Mouse (Mus musculus) limb, embryonic 11.5 days (tissue): ENCODE measurements around the gene Tmem108. TPM values are rescaled to one million over a fixed set of nuclear protein-coding genes. Genes with fewer than 3 reads are reported as not detected.

Experiments
- ATAC-seq: fragments of 200-750 bp; cut with Nextera tagmentation; 2 replicates; pipeline ENCODE4 v1.8.0; 2017; ENCODE audit warnings: low read depth; ENCODE audit not compliant: insufficient number of reproducible peaks, low FRiP score, low TSS enrichment
- DNase-seq: peaks from one replicate; pipeline ENCODE4 v3.0.0-alpha.2; 2015; ENCODE audit warnings: low spot score
- H3K27ac ChIP-seq: fragments of 300-500 bp; sonication (generic); replicated peaks from 2 replicates; pipeline ENCODE4 v1.5.1; 2014; ENCODE audit warnings: low read depth, mild to moderate bottlenecking, low read length
- H3K27me3 ChIP-seq: fragments of 300-500 bp; sonication (generic); 2 replicates; pipeline ENCODE4 v1.6.1; 2014; ENCODE audit warnings: mild to moderate bottlenecking, low read length, mixed read lengths; ENCODE audit not compliant: control insufficient read depth, insufficient read depth
- H3K36me3 ChIP-seq: fragments of 300-500 bp; sonication (generic); 2 replicates; pipeline ENCODE4 v1.6.1; 2014; ENCODE audit warnings: mild to moderate bottlenecking, low read length, moderate library complexity, mixed read lengths; ENCODE audit not compliant: control insufficient read depth, insufficient read depth
- H3K4me1 ChIP-seq: fragments of 300-500 bp; sonication (generic); 2 replicates; pipeline ENCODE4 v1.6.1; 2014; ENCODE audit warnings: low read length, mixed read lengths; ENCODE audit not compliant: control insufficient read depth, insufficient read depth
- H3K4me2 ChIP-seq: fragments of 300-500 bp; sonication (generic); 2 replicates; pipeline ENCODE4 v1.6.1; 2014; ENCODE audit warnings: low read depth, mild to moderate bottlenecking, moderate library complexity; ENCODE audit not compliant: severe bottlenecking
- H3K4me3 ChIP-seq: fragments of 300-500 bp; sonication (generic); 2 replicates; pipeline ENCODE4 v1.5.1; 2014; ENCODE audit warnings: low read depth, low read length
- H3K9ac ChIP-seq: fragments of 300-500 bp; sonication (generic); 2 replicates; pipeline ENCODE4 v1.6.1; 2014; ENCODE audit warnings: mild to moderate bottlenecking, low read length
- H3K9me3 ChIP-seq: fragments of 300-500 bp; sonication (generic); 2 replicates; pipeline ENCODE4 v1.6.1; 2016; ENCODE audit warnings: low read length; ENCODE audit not compliant: control insufficient read depth
- WGBS: fragments of 180-500 bp; shearing (Covaris S2); extraction: QIAGEN DNeasy Blood & Tissue Kit; methylation state at CpG from one replicate; pipeline ENCODE4 v1.1.7; 2014; 5-methylcytosine and 5-hydroxymethylcytosine counted together
- polyA plus RNA-seq: library from polyadenylated mRNA; unstranded; fragments of >200 nt; fragmentation: Nextera tagmentation; extraction: Ambion mirVana; gene quantifications from 2 replicates; pipeline ENCODE4 v1.2.1, GENCODE M21; 2014

Tmem108 gene
- polyA plus RNA-seq, 1 experiment from 2014 or later: 11.9 TPM

GRCm38 (mm10) chr9:103568983-103569382 lies 192.7 kb downstream of the Tmem108 start:
- ATAC-seq (no peak), DNase-seq (no peak)
- no peaks in the 10 kb centered on the region for H3K9me3 ChIP-seq
- H3K4me1 ChIP-seq: no peaks in the 10 kb centered on the region
- no peaks in the 10 kb centered on the region for H3K27me3 ChIP-seq
- no peaks in the 10 kb centered on the region for H3K36me3 ChIP-seq
- H3K9ac ChIP-seq: no peak overlapping the region
- 84% methylated on average over 9 of the region's 9 CpGs for WGBS
- no peak overlapping the region for H3K4me3 ChIP-seq
- no peak overlapping the region for H3K27ac ChIP-seq
- H3K4me2 ChIP-seq: no peak overlapping the region

GRCm38 (mm10) chr9:103565186-103565585 lies 196.5 kb downstream of the Tmem108 start:
- Histone ChIP-seq H3K9me3 (no peaks in the 10 kb centered on the region), H3K4me2 (no peak overlapping the region), H3K36me3 (no peaks in the 10 kb centered on the region), H3K9ac (no peak overlapping the region), H3K27me3 (no peaks in the 10 kb centered on the region), H3K4me1 (0 out of 2 replicates have a peak, but pooled peaks cover 3% of the 10 kb centered on the region), H3K4me3 (no peak overlapping the region), H3K27ac (no peak overlapping the region)
- 88% methylated on average over 9 of the region's 9 CpGs for WGBS
- DNase-seq (no peak), ATAC-seq (no peak)

- H3K4me3 ChIP-seq: no peak overlapping the region
- no peak for ATAC-seq
- no peak overlapping the region for H3K4me2 ChIP-seq
- no peaks in the 10 kb centered on the region for H3K36me3 ChIP-seq
- no peak overlapping the region for H3K27ac ChIP-seq
- 54% methylated on average over 10 of the region's 10 CpGs for WGBS
- H3K9ac ChIP-seq: no peak overlapping the region
- DNase-seq: peak; percentile 60
- 0 out of 2 replicates have a peak, but pooled peaks cover 3% of the 10 kb centered on the region for H3K4me1 ChIP-seq
- H3K9me3 ChIP-seq: no peaks in the 10 kb centered on the region
- H3K27me3 ChIP-seq: no peaks in the 10 kb centered on the region
These were observed 197.6 kb downstream of the Tmem108 start for GRCm38 (mm10) chr9:103563864-103564610.

GRCm38 (mm10) chr9:103562063-103562462 lies 199.6 kb downstream of the Tmem108 start:
- DNase-seq: no peak
- no peak overlapping the region for H3K4me2 ChIP-seq
- H3K27ac ChIP-seq: no peak overlapping the region
- no peaks in the 10 kb centered on the region for H3K9me3 ChIP-seq
- ATAC-seq: no peak
- no peak overlapping the region for H3K9ac ChIP-seq
- H3K36me3 ChIP-seq: no peaks in the 10 kb centered on the region
- H3K4me1 ChIP-seq: 0 out of 2 replicates have a peak, but pooled peaks cover 3% of the 10 kb centered on the region
- 93% methylated on average over 1 of the region's 1 CpGs for WGBS
- H3K4me3 ChIP-seq: no peak overlapping the region
- no peaks in the 10 kb centered on the region for H3K27me3 ChIP-seq

GRCm38 (mm10) chr9:103558741-103559140 lies 202.9 kb downstream of the Tmem108 start:
- no peak overlapping the region for H3K27ac ChIP-seq
- H3K36me3 ChIP-seq: no peaks in the 10 kb centered on the region
- no peak for ATAC-seq
- H3K4me3 ChIP-seq: no peak overlapping the region
- 87% methylated on average over 6 of the region's 6 CpGs for WGBS
- no peaks in the 10 kb centered on the region for H3K27me3 ChIP-seq
- no peak overlapping the region for H3K9ac ChIP-seq
- H3K4me2 ChIP-seq: no peak overlapping the region
- H3K9me3 ChIP-seq: no peaks in the 10 kb centered on the region
- no peak for DNase-seq
- H3K4me1 ChIP-seq: 0 out of 2 replicates have a peak, but pooled peaks cover 3% of the 10 kb centered on the region

GRCm38 (mm10) chr9:103558240-103558639 lies 203.4 kb downstream of the Tmem108 start:
- Histone ChIP-seq H3K27me3 (no peaks in the 10 kb centered on the region), H3K4me2 (no peak overlapping the region), H3K4me3 (no peak overlapping the region), H3K9me3 (no peaks in the 10 kb centered on the region), H3K9ac (no peak overlapping the region), H3K4me1 (no peaks in the 10 kb centered on the region), H3K36me3 (no peaks in the 10 kb centered on the region), H3K27ac (no peak overlapping the region)
- no peak for ATAC-seq
- WGBS: 91% methylated on average over 7 of the region's 7 CpGs
- no peak for DNase-seq

GRCm38 (mm10) chr9:103557085-103557484 lies 204.6 kb downstream of the Tmem108 start:
- H3K27me3 ChIP-seq: no peaks in the 10 kb centered on the region
- DNase-seq (no peak), ATAC-seq (no peak)
- H3K36me3 ChIP-seq: no peaks in the 10 kb centered on the region
- no peak overlapping the region for H3K9ac ChIP-seq
- no peak overlapping the region for H3K4me2 ChIP-seq
- H3K4me3 ChIP-seq: no peak overlapping the region
- no peak overlapping the region for H3K27ac ChIP-seq
- no peaks in the 10 kb centered on the region for H3K4me1 ChIP-seq
- WGBS: 88% methylated on average over 15 of the region's 15 CpGs
- no peaks in the 10 kb centered on the region for H3K9me3 ChIP-seq

- Histone ChIP-seq H3K27me3 (no peaks in the 10 kb centered on the region), H3K27ac (no peak overlapping the region), H3K4me3 (no peak overlapping the region), H3K4me1 (no peaks in the 10 kb centered on the region), H3K9ac (no peak overlapping the region), H3K36me3 (no peaks in the 10 kb centered on the region), H3K9me3 (no peaks in the 10 kb centered on the region), H3K4me2 (no peak overlapping the region)
- ATAC-seq: no peak
- no peak for DNase-seq
- 83% methylated on average over 6 of the region's 6 CpGs for WGBS
These were observed 206.3 kb downstream of the Tmem108 start for GRCm38 (mm10) chr9:103555334-103555733.
